Mouse (Mus musculus) neural tube, embryonic 14.5 days (tissue): ENCODE results near the gene Kcnip3. TPM values are rescaled to one million over a fixed set of nuclear protein-coding genes. Genes with fewer than 3 reads are reported as not detected.

Experiments used
- ATAC-seq: fragments of 200-750 bp; cut with Nextera tagmentation; 2 replicates; pipeline ENCODE4 v1.8.0; 2017; ENCODE audit warnings: low read depth, mild to moderate bottlenecking, moderate TSS enrichment, moderate library complexity
- H3K27ac ChIP-seq: fragments of 300-500 bp; sonication (generic); 2 replicates; pipeline ENCODE4 v1.5.1; 2014; ENCODE audit warnings: low read depth, mild to moderate bottlenecking, control low read depth, low read length, moderate library complexity, mixed read lengths
- H3K27me3 ChIP-seq: fragments of 300-500 bp; sonication (generic); 2 replicates; pipeline ENCODE4 v1.6.1; 2014; ENCODE audit warnings: low read length; ENCODE audit not compliant: control insufficient read depth, insufficient read depth
- H3K36me3 ChIP-seq: fragments of 300-500 bp; sonication (generic); 2 replicates; pipeline ENCODE4 v1.6.1; 2014; ENCODE audit warnings: low read length, mixed read lengths; ENCODE audit not compliant: control insufficient read depth, insufficient read depth
- H3K4me1 ChIP-seq: fragments of 300-500 bp; sonication (generic); 2 replicates; pipeline ENCODE4 v1.6.1; 2014; ENCODE audit warnings: low read length; ENCODE audit not compliant: control insufficient read depth, insufficient read depth
- H3K4me2 ChIP-seq: fragments of 300-500 bp; sonication (generic); 2 replicates; pipeline ENCODE4 v1.6.1; 2014; ENCODE audit warnings: mild to moderate bottlenecking, low read depth, low read length, control low read depth
- H3K4me3 ChIP-seq: fragments of 300-500 bp; sonication (generic); 2 replicates; pipeline ENCODE4 v1.5.1; 2014; ENCODE audit warnings: low read depth, low read length, control low read depth, mixed read lengths
- H3K9ac ChIP-seq: fragments of 300-500 bp; sonication (generic); replicated peaks from 2 replicates; pipeline ENCODE4 v1.6.1; 2014; ENCODE audit warnings: low read depth, mild to moderate bottlenecking, control low read depth, low read length, mixed read lengths
- H3K9me3 ChIP-seq: fragments of 300-500 bp; sonication (generic); 2 replicates; pipeline ENCODE4 v1.6.1; 2016; ENCODE audit warnings: low read length; ENCODE audit not compliant: control insufficient read depth
- WGBS: fragments of 180-500 bp; shearing (Covaris S2); extraction: QIAGEN DNeasy Blood & Tissue Kit; methylation state at CpG from one replicate; pipeline ENCODE4 v1.1.7; 2014; 5-methylcytosine and 5-hydroxymethylcytosine counted together
- polyA plus RNA-seq: library from polyadenylated mRNA; unstranded; fragments of >200 nt; fragmentation: Nextera tagmentation; extraction: Ambion mirVana; gene quantifications from 2 replicates; pipeline ENCODE4 v1.2.1, GENCODE M21; 2014

The Kcnip3 gene
- polyA plus RNA-seq, 1 experiment from 2014 or later = 12.6 TPM

- H3K9ac ChIP-seq = no peak overlapping the region
- H3K4me2 ChIP-seq = no peak overlapping the region
- peaks cover 8% of the 10 kb centered on the region; the same call in 1 of the 2 replicates for H3K4me1 ChIP-seq
- WGBS = 34% methylated on average over 7 of the region's 7 CpGs
- H3K4me3 ChIP-seq = no peak overlapping the region
- H3K9me3 ChIP-seq = no peaks in the 10 kb centered on the region
- H3K36me3 ChIP-seq = no peaks in the 10 kb centered on the region
- ATAC-seq = peak; percentile 69
- H3K27ac ChIP-seq = no peak overlapping the region
- no peaks in the 10 kb centered on the region for H3K27me3 ChIP-seq
Observed at GRCm38 (mm10) chr2:127507077-127507774, 14.7 kb downstream of the Kcnip3 start.

- Histone ChIP-seq H3K27ac (no peak overlapping the region), H3K36me3 (no peaks in the 10 kb centered on the region), H3K27me3 (no peaks in the 10 kb centered on the region), H3K9ac (no peak overlapping the region), H3K4me2 (no peak overlapping the region), H3K4me3 (no peak overlapping the region), H3K4me1 (peaks cover 8% of the 10 kb centered on the region; the same call in 1 of the 2 replicates), H3K9me3 (no peaks in the 10 kb centered on the region)
- no peak for ATAC-seq
- WGBS = 90% methylated on average over 6 of the region's 6 CpGs
Observed at GRCm38 (mm10) chr2:127506131-127506632, 15.7 kb downstream of the Kcnip3 start.

- WGBS = 70% methylated on average over 4 of the region's 4 CpGs
- no peaks in the 10 kb centered on the region for H3K27me3 ChIP-seq
- H3K9me3 ChIP-seq = no peaks in the 10 kb centered on the region
- no peak for ATAC-seq
- H3K36me3 ChIP-seq = no peaks in the 10 kb centered on the region
- H3K4me3 ChIP-seq = no peak overlapping the region
- no peak overlapping the region for H3K9ac ChIP-seq
- H3K4me1 ChIP-seq = peaks cover 8% of the 10 kb centered on the region; the same call in 1 of the 2 replicates
- H3K4me2 ChIP-seq = no peak overlapping the region
- H3K27ac ChIP-seq = no peak overlapping the region
Observed at GRCm38 (mm10) chr2:127505196-127505595, 16.7 kb downstream of the Kcnip3 start.

- Histone ChIP-seq H3K27ac (no peak overlapping the region), H3K9me3 (no peaks in the 10 kb centered on the region), H3K4me1 (peaks cover 8% of the 10 kb centered on the region; the same call in 1 of the 2 replicates), H3K4me3 (no peak overlapping the region), H3K4me2 (no peak overlapping the region), H3K9ac (no peak overlapping the region), H3K27me3 (no peaks in the 10 kb centered on the region), H3K36me3 (no peaks in the 10 kb centered on the region)
- peak; percentile 42; the same call in 1 of the 2 replicates for ATAC-seq
- 46% methylated on average over 8 of the region's 8 CpGs for WGBS
Observed at GRCm38 (mm10) chr2:127503751-127504549, 17.9 kb downstream of the Kcnip3 start.

DNA sequence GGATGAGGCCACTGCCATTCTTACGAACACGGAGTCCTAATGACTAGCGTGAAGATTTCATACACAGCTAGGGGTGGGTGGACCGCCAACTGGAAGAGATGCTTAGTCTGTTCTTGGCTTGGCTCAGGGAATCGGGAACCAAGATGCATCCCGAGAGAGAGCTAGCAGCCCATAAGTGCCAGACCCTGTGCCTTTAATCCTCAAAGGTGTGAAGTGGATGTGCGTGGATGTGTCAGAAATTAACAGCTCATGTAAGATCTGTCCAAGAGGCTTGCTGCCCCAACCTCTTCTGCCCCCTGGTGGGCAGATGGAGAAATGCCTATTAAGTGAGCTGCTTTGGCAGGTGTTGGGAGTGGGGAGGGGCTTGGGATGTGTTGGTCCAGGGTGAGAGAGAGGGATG is 20.8 kb downstream of the Kcnip3 start:
- Histone ChIP-seq H3K9me3 (no peaks in the 10 kb centered on the region), H3K27me3 (no peaks in the 10 kb centered on the region), H3K4me3 (no peak overlapping the region), H3K4me2 (no peak overlapping the region), H3K4me1 (peaks cover 5% of the 10 kb centered on the region; the same call in 1 of the 2 replicates), H3K9ac (no peak overlapping the region), H3K27ac (no peak overlapping the region), H3K36me3 (no peaks in the 10 kb centered on the region)
- WGBS = 59% methylated on average over 7 of the region's 7 CpGs
- no peak for ATAC-seq

DNA sequence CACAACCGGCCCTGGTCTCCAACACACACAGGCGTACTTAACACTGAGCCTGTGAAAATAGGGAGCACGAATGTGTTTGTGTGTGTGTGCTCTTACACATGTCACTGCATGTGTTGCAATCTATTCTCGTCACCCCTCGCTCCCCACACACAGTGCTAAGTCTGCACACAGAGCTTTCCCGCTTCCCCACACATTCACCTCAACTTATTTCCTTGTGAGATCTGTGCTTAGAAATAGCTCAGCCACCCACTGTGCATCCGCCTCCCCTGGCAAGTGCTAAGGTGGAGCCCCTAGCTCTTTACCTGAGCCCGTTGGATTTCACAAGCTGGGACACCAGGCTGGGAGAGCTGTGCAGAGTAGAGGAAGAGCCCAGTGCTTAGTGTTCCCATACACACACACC is 23.1 kb downstream of the Kcnip3 start:
- Histone ChIP-seq H3K27ac (no peak overlapping the region), H3K27me3 (no peaks in the 10 kb centered on the region), H3K9ac (no peak overlapping the region), H3K9me3 (no peaks in the 10 kb centered on the region), H3K4me2 (no peak overlapping the region), H3K36me3 (no peaks in the 10 kb centered on the region), H3K4me1 (no peaks in the 10 kb centered on the region), H3K4me3 (no peak overlapping the region)
- 83% methylated on average over 8 of the region's 8 CpGs for WGBS
- no peak for ATAC-seq

- Histone ChIP-seq H3K36me3 (no peaks in the 10 kb centered on the region), H3K9me3 (no peaks in the 10 kb centered on the region), H3K4me2 (no peak overlapping the region), H3K4me1 (no peaks in the 10 kb centered on the region), H3K27me3 (no peaks in the 10 kb centered on the region), H3K27ac (no peak overlapping the region), H3K9ac (no peak overlapping the region), H3K4me3 (no peak overlapping the region)
- WGBS = 50% methylated on average over 1 of the region's 1 CpGs
- no peak for ATAC-seq
Observed at GRCm38 (mm10) chr2:127496321-127496720, 25.6 kb downstream of the Kcnip3 start.

- 0 out of 2 replicates have a peak overlapping the region, but pooled peaks have one; percentile 3 for H3K9ac ChIP-seq
- WGBS = 7% methylated on average over 19 of the region's 19 CpGs
- H3K4me2 ChIP-seq = peak overlapping the region; percentile 38
- H3K27me3 ChIP-seq = peaks cover 56% of the 10 kb centered on the region
- peak; percentile 71; the same call in 1 of the 2 replicates for ATAC-seq
- 0 out of 2 replicates have a peak overlapping the region, but pooled peaks have one; percentile 5 for H3K4me3 ChIP-seq
- H3K9me3 ChIP-seq = no peaks in the 10 kb centered on the region
- H3K27ac ChIP-seq = no peak overlapping the region
- peaks cover 9% of the 10 kb centered on the region for H3K4me1 ChIP-seq
- H3K36me3 ChIP-seq = no peaks in the 10 kb centered on the region
Observed at GRCm38 (mm10) chr2:127484476-127485170, 37.3 kb downstream of the Kcnip3 start.
